9 mouse cellular contexts compared by ENCODE assay signal in the genomic region with DNA sequence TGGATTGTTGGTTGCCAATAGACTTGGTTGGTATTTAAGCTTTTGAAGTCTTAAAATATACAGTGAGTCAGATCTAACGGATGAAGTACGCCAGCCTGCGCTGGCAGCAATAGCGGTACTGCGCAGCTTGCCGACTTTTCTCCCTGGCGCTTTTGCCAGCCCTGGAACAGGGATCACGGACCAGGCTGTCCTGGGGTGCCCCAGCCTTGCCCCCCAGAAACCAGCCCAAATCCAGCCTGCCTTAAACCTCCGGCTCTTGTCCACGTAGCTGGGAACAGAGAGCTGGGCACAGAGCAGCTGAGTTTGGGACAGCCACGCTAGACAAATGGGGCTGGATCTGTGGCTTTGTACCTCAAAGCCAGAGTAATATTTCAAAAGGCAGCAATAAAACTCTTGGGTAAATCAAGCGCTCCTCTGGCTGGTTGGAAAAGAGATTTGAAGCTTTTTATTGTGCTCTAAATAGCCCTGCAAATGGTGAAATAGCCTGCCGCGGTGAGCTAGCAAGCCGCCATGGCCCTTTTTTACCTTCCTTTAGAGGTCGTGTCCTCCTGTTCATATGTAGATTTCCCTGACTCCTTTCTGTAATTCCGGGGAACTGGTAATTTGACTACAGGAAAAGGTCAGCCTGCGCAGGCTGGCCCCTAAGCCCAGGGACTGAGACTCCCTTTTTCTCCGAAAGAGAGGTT. TPM values are rescaled to one million over a fixed set of nuclear protein-coding genes. Genes with fewer than 3 reads are reported as not detected.
DNase-seq lines count a peak whose midpoint lies in the region; ATAC-seq lines count a peak whose summit lies in the region.
"Had no signal": no experiment of that assay in that cellular context is flagged by ENCODE, and none has a peak within 500 bp of the region (broad histone marks: within the 10 kb centered on the region; RNA-seq: fewer than 3 reads in every experiment).

No protein-coding gene starts in this region.

- under 1% methylated on average over 19 of the region's 19 CpGs for WGBS in forebrain, embryonic 14.5 days
- WGBS in forebrain, embryonic 12.5 days: under 1% methylated on average over 19 of the region's 19 CpGs
- 3% methylated on average over 19 of the region's 19 CpGs for WGBS in hindbrain, embryonic 14.5 days
- WGBS in liver, embryonic 13.5 days (ENCODE audit: insufficient replicate concordance): 21% methylated on average over 19 of the region's 19 CpGs

- no peaks in the 10 kb centered on the region for H3K4me1 ChIP-seq in forebrain, embryonic 14.5 days (ENCODE audit: control insufficient read depth, insufficient read depth, low read length)
- no peaks in the 10 kb centered on the region for H3K4me1 ChIP-seq in forebrain, embryonic 12.5 days
- no peaks in the 10 kb centered on the region; the same call in none of the 2 replicates for H3K4me1 ChIP-seq in hindbrain, embryonic 14.5 days (replicated peaks; ENCODE audit: control insufficient read depth, insufficient read depth, low read length)
- peaks cover 7% of the 10 kb centered on the region for H3K4me1 ChIP-seq in liver, embryonic 13.5 days (replicated peaks)

- H3K4me2 ChIP-seq in forebrain, embryonic 14.5 days (ENCODE audit: low read length): no peak overlapping the region
- no peak overlapping the region for H3K4me2 ChIP-seq in forebrain, embryonic 12.5 days
- peak overlapping the region; percentile 49 for H3K4me2 ChIP-seq in hindbrain, embryonic 14.5 days (replicated peaks)
- H3K4me2 ChIP-seq in liver, embryonic 13.5 days: peak overlapping the region; percentile 35

- no peak overlapping the region for H3K27ac ChIP-seq in forebrain, embryonic 14.5 days (ENCODE audit: low read depth, low read length)
- no peak overlapping the region for H3K27ac ChIP-seq in forebrain, embryonic 12.5 days
- peak overlapping the region; percentile 67 for H3K27ac ChIP-seq in hindbrain, embryonic 14.5 days
- no peak overlapping the region for H3K27ac ChIP-seq in liver, embryonic 13.5 days

- H3K36me3 ChIP-seq in forebrain, embryonic 14.5 days (ENCODE audit: control insufficient read depth, insufficient read depth, low read length): no peaks in the 10 kb centered on the region
- no peaks in the 10 kb centered on the region for H3K36me3 ChIP-seq in forebrain, embryonic 12.5 days (replicated peaks)
- H3K36me3 ChIP-seq in hindbrain, embryonic 14.5 days (replicated peaks; ENCODE audit: control insufficient read depth, insufficient read depth): no peaks in the 10 kb centered on the region
- no peaks in the 10 kb centered on the region for H3K36me3 ChIP-seq in liver, embryonic 13.5 days

- no peak overlapping the region for H3K9ac ChIP-seq in forebrain, embryonic 14.5 days (ENCODE audit: low read length)
- no peak overlapping the region for H3K9ac ChIP-seq in forebrain, embryonic 12.5 days
- peak overlapping the region; percentile 44 for H3K9ac ChIP-seq in hindbrain, embryonic 14.5 days
- H3K9ac ChIP-seq in liver, embryonic 13.5 days: peak overlapping the region; percentile 44; the same call in 1 of the 2 replicates

- peak; percentile 38 for DNase-seq in forebrain, embryonic 14.5 days (ENCODE audit: low spot score)
- peak; percentile 9 for DNase-seq in thymus, postnatal 4 days
- no peak for DNase-seq in thymus, adult 18-20 months
- peak; percentile 66 for DNase-seq in hindbrain, embryonic 14.5 days (ENCODE audit: low spot score)
- no peak for DNase-seq in liver, embryonic 13.5 days
- DNase-seq in retina, postnatal 1 day: peak; percentile 48

- H3K9me3 ChIP-seq in forebrain, embryonic 14.5 days (replicated peaks; ENCODE audit: control insufficient read depth, low read length): no peaks in the 10 kb centered on the region
- no peaks in the 10 kb centered on the region for H3K9me3 ChIP-seq in forebrain, embryonic 12.5 days
- H3K9me3 ChIP-seq in hindbrain, embryonic 14.5 days (ENCODE audit: control insufficient read depth, low read length): no peaks in the 10 kb centered on the region
- H3K9me3 ChIP-seq in liver, embryonic 13.5 days (replicated peaks): no peaks in the 10 kb centered on the region

- no peak for ATAC-seq in forebrain, embryonic 14.5 days
- ATAC-seq in forebrain, embryonic 12.5 days (ENCODE audit: low FRiP score): no peak
- no peak for ATAC-seq in hindbrain, embryonic 14.5 days (ENCODE audit: low FRiP score)
- ATAC-seq in liver, embryonic 13.5 days (ENCODE audit: low read depth): no peak
- ATAC-seq in erythroid progenitor cell, adult 5-6 weeks (replicated peaks; ENCODE audit: low FRiP score, poor library complexity, severe bottlenecking): no peak

- H3K27me3 ChIP-seq in forebrain, embryonic 14.5 days (replicated peaks; ENCODE audit: control insufficient read depth, insufficient read depth, low read length): peaks cover 81% of the 10 kb centered on the region
- H3K27me3 ChIP-seq in forebrain, embryonic 12.5 days: peaks cover 73% of the 10 kb centered on the region
- peaks cover 75% of the 10 kb centered on the region for H3K27me3 ChIP-seq in hindbrain, embryonic 14.5 days (ENCODE audit: control insufficient read depth, insufficient read depth, low read length)
- H3K27me3 ChIP-seq in liver, embryonic 13.5 days: peaks cover 52% of the 10 kb centered on the region
- H3K27me3 ChIP-seq: CH12.LX had no signal

- no peak overlapping the region for H3K4me3 ChIP-seq in forebrain, embryonic 14.5 days (ENCODE audit: low read depth, low read length)
- H3K4me3 ChIP-seq in forebrain, embryonic 12.5 days (replicated peaks): no peak overlapping the region
- peak overlapping the region; percentile 9; the same call in 1 of the 2 replicates for H3K4me3 ChIP-seq in hindbrain, embryonic 14.5 days (replicated peaks; ENCODE audit: low read length)
- peak overlapping the region; percentile 31 for H3K4me3 ChIP-seq in liver, embryonic 13.5 days (replicated peaks)

RNA-seq across cellular contexts. Expression of a gene that starts 6.2 kb away (rescaled TPM):
- 5.7 and 7.3 TPM in 2 replicates for polyA plus RNA-seq in forebrain, embryonic 14.5 days (2014; fragmentation: Nextera tagmentation; extraction: Ambion mirVana)
- 5.7 and 6.6 TPM in 2 replicates for polyA plus RNA-seq in forebrain, embryonic 12.5 days (2016; fragmentation: Nextera tagmentation; extraction: Ambion mirVana)
- 33.1 and 38.6 TPM in 2 replicates for polyA plus RNA-seq in hindbrain, embryonic 14.5 days (2014; fragmentation: Nextera tagmentation; extraction: Ambion mirVana)
- 22.4 TPM in 2 replicates for polyA plus RNA-seq in liver, embryonic 13.5 days (2015; fragmentation: Nextera tagmentation; extraction: Ambion mirVana)
- 18.0 and 55.8 TPM in 2 replicates for total RNA-seq in erythroid progenitor cell, adult 5-6 weeks (2015; ENCODE audit: low replicate concordance)
- 19.4 and 47.4 TPM in 2 replicates for total RNA-seq in erythroid progenitor cell, adult 5-6 weeks (2017; ENCODE audit: low replicate concordance)

Comparison
In these comparisons a context has a peak if more than half of its experiments do, and no peak if none do; other contexts are left out.
1. DNase-seq: peak in forebrain, embryonic 14.5 days (single experiment), thymus, postnatal 4 days (single experiment), hindbrain, embryonic 14.5 days (single experiment) and retina, postnatal 1 day (single experiment); none in thymus, adult 18-20 months (0 of 2) and liver, embryonic 13.5 days (single experiment).
2. H3K4me2 ChIP-seq: peak in hindbrain, embryonic 14.5 days (single experiment) and liver, embryonic 13.5 days (single experiment); none in forebrain, embryonic 14.5 days (single experiment) and forebrain, embryonic 12.5 days (single experiment).
3. H3K4me3 ChIP-seq: peak in hindbrain, embryonic 14.5 days (single experiment) and liver, embryonic 13.5 days (single experiment); none in forebrain, embryonic 14.5 days (single experiment) and forebrain, embryonic 12.5 days (single experiment).
4. H3K9ac ChIP-seq: peak in hindbrain, embryonic 14.5 days (single experiment) and liver, embryonic 13.5 days (single experiment); none in forebrain, embryonic 14.5 days (single experiment) and forebrain, embryonic 12.5 days (single experiment).